Mouse (Mus musculus): ENCODE results near the gene Fadd. TPM values are rescaled to one million over a fixed set of nuclear protein-coding genes. Genes with fewer than 3 reads are reported as not detected.

The Fadd gene
- polyA plus RNA-seq, 1 experiment, result 10.3 TPM

- TF ChIP-seq MAX (IDR thresholded peaks at IDR 0.05) (no peak), FOSL1 (IDR thresholded peaks at IDR 0.05; ENCODE audit: insufficient read depth, low read length, poor library complexity, severe bottlenecking) (no peak), CTCF (IDR thresholded peaks at IDR 0.05; ENCODE audit: control insufficient read depth, insufficient read depth, insufficient read length) (peak; percentile 11)
- Histone ChIP-seq H3ac (ENCODE audit: control insufficient read depth, insufficient read length, low read depth) (no peak overlapping the region), H3K36me3 (ENCODE audit: control insufficient read depth, insufficient read depth) (no peaks in the 10 kb centered on the region), H3K79me3 (ENCODE audit: low read depth) (no peaks in the 10 kb centered on the region), H3K4me3 (ENCODE audit: insufficient read depth, poor library complexity, severe bottlenecking) (no peak overlapping the region), H3K27me3 (ENCODE audit: control insufficient read depth, insufficient read depth, insufficient read length) (no peaks in the 10 kb centered on the region), H3K79me2 (ENCODE audit: control insufficient read depth, insufficient read depth) (no peaks in the 10 kb centered on the region)
Measured at GRCm38 (mm10) chr7:144589508-144589907, 7.2 kb upstream of the Fadd start.

- H3K79me3 ChIP-seq (ENCODE audit: low read depth), result no peaks in the 10 kb centered on the region
- H3K79me2 ChIP-seq (ENCODE audit: control insufficient read depth, insufficient read depth), result no peaks in the 10 kb centered on the region
- no peaks in the 10 kb centered on the region for H3K36me3 ChIP-seq (ENCODE audit: control insufficient read depth, insufficient read depth)
- H3K27me3 ChIP-seq (ENCODE audit: control insufficient read depth, insufficient read depth, insufficient read length), result no peaks in the 10 kb centered on the region
- H3K4me3 ChIP-seq (ENCODE audit: insufficient read depth, poor library complexity, severe bottlenecking), result no peak overlapping the region
- no peak overlapping the region for H3ac ChIP-seq (ENCODE audit: control insufficient read depth, insufficient read length, low read depth)
- no peak for TF ChIP-seq FOSL1 (IDR thresholded peaks at IDR 0.05; ENCODE audit: insufficient read depth, low read length, poor library complexity, severe bottlenecking)
- TF ChIP-seq CTCF (IDR thresholded peaks at IDR 0.05; ENCODE audit: control insufficient read depth, insufficient read depth, insufficient read length), result peak; percentile 66
Measured at GRCm38 (mm10) chr7:144587291-144587690, 5.0 kb upstream of the Fadd start.

- H3K4me3 ChIP-seq (ENCODE audit: insufficient read depth, poor library complexity, severe bottlenecking), result no peak overlapping the region
- no peak overlapping the region for H3ac ChIP-seq (ENCODE audit: control insufficient read depth, insufficient read length, low read depth)
- no peaks in the 10 kb centered on the region for H3K27me3 ChIP-seq (ENCODE audit: control insufficient read depth, insufficient read depth, insufficient read length)
- peaks cover 8% of the 10 kb centered on the region for H3K79me2 ChIP-seq (ENCODE audit: control insufficient read depth, insufficient read depth)
- H3K36me3 ChIP-seq (ENCODE audit: control insufficient read depth, insufficient read depth), result no peaks in the 10 kb centered on the region
- H3K79me3 ChIP-seq (ENCODE audit: low read depth), result peaks cover 7% of the 10 kb centered on the region
- TF ChIP-seq CEBPB (IDR thresholded peaks at IDR 0.05; ENCODE audit: low read depth), result no peak
- no peak for TF ChIP-seq USF1 (IDR thresholded peaks at IDR 0.05; ENCODE audit: low read depth)
- no peak for TF ChIP-seq CTCF (IDR thresholded peaks at IDR 0.05; ENCODE audit: control insufficient read depth, insufficient read depth, insufficient read length)
- no peak for TF ChIP-seq MYOG (IDR thresholded peaks at IDR 0.05; ENCODE audit: control insufficient read depth, extremely low read depth, insufficient read length)
- no peak for TF ChIP-seq FOSL1 (IDR thresholded peaks at IDR 0.05; ENCODE audit: insufficient read depth, low read length, poor library complexity, severe bottlenecking)
- no peak for TF ChIP-seq MAX (IDR thresholded peaks at IDR 0.05)
- no peak for TF ChIP-seq MYOD1 (IDR thresholded peaks at IDR 0.05; ENCODE audit: control insufficient read depth, insufficient read length, low read depth)
Measured at GRCm38 (mm10) chr7:144585648-144586047, 3.4 kb upstream of the Fadd start.

GRCm38 (mm10) chr7:144583619-144584018, 1.4 kb upstream of the Fadd start:
- Histone ChIP-seq H3K27me3 (ENCODE audit: control insufficient read depth, insufficient read depth, insufficient read length) (no peaks in the 10 kb centered on the region), H3K4me3 (ENCODE audit: insufficient read depth, poor library complexity, severe bottlenecking) (no peak overlapping the region), H3K79me3 (ENCODE audit: low read depth) (peaks cover 8% of the 10 kb centered on the region), H3K36me3 (ENCODE audit: control insufficient read depth, insufficient read depth) (peaks cover 15% of the 10 kb centered on the region), H3ac (ENCODE audit: control insufficient read depth, insufficient read length, low read depth) (no peak overlapping the region), H3K79me2 (ENCODE audit: control insufficient read depth, insufficient read depth) (peaks cover 14% of the 10 kb centered on the region)
- no peak for TF ChIP-seq CEBPB (IDR thresholded peaks at IDR 0.05; ENCODE audit: low read depth)
- no peak for TF ChIP-seq MAX (IDR thresholded peaks at IDR 0.05)
- TF ChIP-seq CTCF (IDR thresholded peaks at IDR 0.05; ENCODE audit: control insufficient read depth, insufficient read depth, insufficient read length), result peak; percentile 50

- Histone ChIP-seq H3K36me3 (ENCODE audit: control insufficient read depth, insufficient read depth) (peaks cover 15% of the 10 kb centered on the region), H3K4me3 (ENCODE audit: insufficient read depth, poor library complexity, severe bottlenecking) (peak overlapping the region; percentile 59), H3ac (ENCODE audit: control insufficient read depth, insufficient read length, low read depth) (peak overlapping the region; percentile 85), H3K79me3 (ENCODE audit: low read depth) (peaks cover 8% of the 10 kb centered on the region), H3K27me3 (ENCODE audit: control insufficient read depth, insufficient read depth, insufficient read length) (no peaks in the 10 kb centered on the region), H3K79me2 (ENCODE audit: control insufficient read depth, insufficient read depth) (peaks cover 14% of the 10 kb centered on the region)
- TF ChIP-seq CTCF (IDR thresholded peaks at IDR 0.05; ENCODE audit: control insufficient read depth, insufficient read depth, insufficient read length) (peak; percentile 72), CEBPB (IDR thresholded peaks at IDR 0.05; ENCODE audit: low read depth) (no peak), MYOG (IDR thresholded peaks at IDR 0.05; ENCODE audit: control insufficient read depth, extremely low read depth, insufficient read length) (no peak), USF1 (IDR thresholded peaks at IDR 0.05; ENCODE audit: low read depth) (peak; percentile 98), MAX (IDR thresholded peaks at IDR 0.05) (no peak), FOSL1 (IDR thresholded peaks at IDR 0.05; ENCODE audit: insufficient read depth, low read length, poor library complexity, severe bottlenecking) (no peak), MYOD1 (IDR thresholded peaks at IDR 0.05; ENCODE audit: control insufficient read depth, insufficient read length, low read depth) (no peak)
Measured at GRCm38 (mm10) chr7:144581559-144582283, 542 bp downstream of the Fadd start.

GRCm38 (mm10) chr7:144577876-144578275, 4.4 kb downstream of the Fadd start:
- Histone ChIP-seq H3K79me2 (ENCODE audit: control insufficient read depth, insufficient read depth) (peaks cover 14% of the 10 kb centered on the region), H3K27me3 (ENCODE audit: control insufficient read depth, insufficient read depth, insufficient read length) (no peaks in the 10 kb centered on the region), H3ac (ENCODE audit: control insufficient read depth, insufficient read length, low read depth) (no peak overlapping the region), H3K4me3 (ENCODE audit: insufficient read depth, poor library complexity, severe bottlenecking) (no peak overlapping the region), H3K79me3 (ENCODE audit: low read depth) (peaks cover 8% of the 10 kb centered on the region), H3K36me3 (ENCODE audit: control insufficient read depth, insufficient read depth) (peaks cover 15% of the 10 kb centered on the region)
- TF ChIP-seq FOSL1 (IDR thresholded peaks at IDR 0.05; ENCODE audit: insufficient read depth, low read length, poor library complexity, severe bottlenecking), result no peak
- no peak for TF ChIP-seq MYOD1 (IDR thresholded peaks at IDR 0.05; ENCODE audit: control insufficient read depth, insufficient read length, low read depth)
- no peak for TF ChIP-seq MYOG (IDR thresholded peaks at IDR 0.05; ENCODE audit: control insufficient read depth, extremely low read depth, insufficient read length)
- no peak for TF ChIP-seq CTCF (IDR thresholded peaks at IDR 0.05; ENCODE audit: control insufficient read depth, insufficient read depth, insufficient read length)
- no peak for TF ChIP-seq CEBPB (IDR thresholded peaks at IDR 0.05; ENCODE audit: low read depth)
- peak; percentile 42 for TF ChIP-seq MAX (IDR thresholded peaks at IDR 0.05)
- TF ChIP-seq USF1 (IDR thresholded peaks at IDR 0.05; ENCODE audit: low read depth), result peak; percentile 47
